Mouse (Mus musculus): ENCODE measurements around the gene Fhit.
A peak's percentile ranks its signal among the peaks of the same experiment; 100 is the strongest.
"Not testable (repeated sequence)": the region's sequence is repeated elsewhere in the genome, so short reads cannot be mapped to it uniquely, and the experiment has no call there.

The Fhit gene

DNA sequence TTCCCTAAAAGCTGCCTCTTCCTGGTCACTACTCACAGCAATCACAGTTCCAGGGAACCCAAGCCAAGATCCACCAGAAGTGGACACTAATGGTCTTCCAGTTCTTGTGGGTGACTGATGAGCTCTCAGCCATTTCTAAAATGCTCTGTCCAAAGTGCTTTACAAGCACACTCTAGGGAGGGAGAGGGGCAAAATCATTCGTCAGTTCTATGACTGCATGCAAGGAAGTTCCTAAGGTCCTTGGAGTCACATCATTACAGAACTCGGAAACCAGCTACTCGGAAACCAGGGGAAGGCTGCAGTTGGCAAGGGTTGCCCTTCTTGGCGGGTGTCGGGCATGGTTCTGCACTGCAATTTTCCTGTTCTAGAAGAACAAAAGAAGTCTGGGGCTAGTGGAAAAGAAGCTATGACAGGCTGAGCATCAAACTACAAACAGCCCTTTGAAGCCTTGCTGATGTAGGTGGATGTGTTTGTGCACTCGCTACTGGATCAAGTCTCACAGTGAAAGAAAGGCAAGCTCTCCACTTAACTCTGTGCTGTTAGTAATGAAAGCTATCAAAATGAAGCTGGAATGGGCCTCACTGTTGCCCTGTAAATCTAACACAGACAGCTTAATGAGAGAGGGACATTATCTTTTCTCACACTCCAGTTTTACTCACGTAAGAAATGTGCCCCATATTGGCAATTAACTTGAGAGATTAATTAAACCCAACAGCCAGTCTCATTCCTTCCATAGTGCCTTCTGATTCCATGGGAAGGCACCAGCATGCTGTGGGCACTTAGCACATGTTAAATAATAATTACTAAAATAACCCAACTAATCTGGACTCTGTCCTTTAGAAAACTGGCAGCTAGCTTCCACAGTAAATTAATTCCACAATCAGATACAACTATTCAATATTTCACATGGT is 243.7 kb downstream of the Fhit start:
- no peak for DNase-seq (ENCODE audit: low spot score in 2 of 2)

GRCm38 (mm10) chr14:10908011-10908410 is 253.8 kb downstream of the Fhit start:
- no peak for DNase-seq (ENCODE audit: low spot score in 2 of 2)

GRCm38 (mm10) chr14:10882759-10883158 is 279.1 kb downstream of the Fhit start:
- no peak for DNase-seq (ENCODE audit: low spot score in 2 of 2)

DNA sequence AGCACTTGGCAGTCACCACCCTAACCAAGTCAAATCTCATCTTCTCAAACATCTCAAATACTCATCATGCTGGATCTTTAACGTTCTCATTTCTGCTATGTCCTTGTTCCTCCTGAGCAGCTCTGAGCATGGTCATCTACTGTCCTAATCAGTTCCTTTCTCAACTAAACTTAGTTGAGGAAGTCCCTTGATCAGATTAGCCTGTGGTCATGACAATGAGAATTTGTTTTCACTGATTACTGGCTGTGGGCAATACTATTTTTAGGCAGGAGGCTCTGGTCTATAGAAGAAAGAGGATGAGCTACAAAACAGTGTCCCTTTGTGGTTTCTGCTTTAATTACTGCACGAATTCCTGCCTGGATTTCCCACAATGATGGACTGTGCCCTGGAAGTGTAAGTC is 281.1 kb downstream of the Fhit start:
- no peak for DNase-seq (ENCODE audit: low spot score in 2 of 2)

GRCm38 (mm10) chr14:10874595-10875372 is 287.1 kb downstream of the Fhit start:
- DNase-seq (ENCODE audit: low spot score in 2 of 2): no peak

DNA sequence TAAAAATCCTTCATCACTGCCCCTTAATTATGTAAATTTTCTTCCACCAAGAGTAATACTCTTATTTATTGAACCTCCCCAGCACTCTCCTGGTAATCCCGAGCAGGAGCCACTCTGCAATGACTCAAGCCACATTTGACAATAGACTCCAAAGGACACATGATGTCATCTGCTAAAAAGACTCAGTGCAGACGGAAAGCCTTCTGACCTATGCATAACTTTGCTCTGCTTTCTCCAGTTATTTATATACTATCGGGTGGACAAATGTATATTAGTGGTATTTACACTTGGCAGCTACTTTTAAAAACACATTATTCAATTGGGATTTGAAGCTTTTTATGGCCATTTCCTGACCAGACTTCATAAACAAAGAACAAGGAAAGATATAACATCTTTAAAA is 304.2 kb downstream of the Fhit start:
- no peak for DNase-seq (ENCODE audit: low spot score in 2 of 2)

DNA sequence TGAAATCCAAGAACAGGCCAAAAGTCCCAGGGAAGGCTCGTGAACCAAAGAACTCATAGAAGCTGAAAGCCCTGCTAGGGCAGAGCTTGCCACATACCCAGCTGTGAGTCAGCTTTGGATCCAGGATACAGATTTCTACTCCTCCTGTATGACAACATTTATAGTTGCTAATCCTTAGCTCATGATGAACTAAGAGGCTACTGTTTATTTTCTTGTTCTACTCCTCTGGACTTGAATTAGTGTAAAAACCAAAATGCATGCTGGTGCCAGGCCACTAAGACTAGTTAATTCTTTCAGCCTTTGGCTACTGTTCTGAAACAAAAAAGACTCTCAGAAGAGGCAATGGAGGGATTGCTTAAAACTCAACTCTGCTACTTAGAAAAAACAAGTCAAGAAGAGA is 309.9 kb downstream of the Fhit start:
- DNase-seq (ENCODE audit: low spot score in 2 of 2): no peak

- DNase-seq (ENCODE audit: low spot score in 2 of 2): no peak
These were observed 325.8 kb downstream of the Fhit start for GRCm38 (mm10) chr14:10836001-10836400.

DNA sequence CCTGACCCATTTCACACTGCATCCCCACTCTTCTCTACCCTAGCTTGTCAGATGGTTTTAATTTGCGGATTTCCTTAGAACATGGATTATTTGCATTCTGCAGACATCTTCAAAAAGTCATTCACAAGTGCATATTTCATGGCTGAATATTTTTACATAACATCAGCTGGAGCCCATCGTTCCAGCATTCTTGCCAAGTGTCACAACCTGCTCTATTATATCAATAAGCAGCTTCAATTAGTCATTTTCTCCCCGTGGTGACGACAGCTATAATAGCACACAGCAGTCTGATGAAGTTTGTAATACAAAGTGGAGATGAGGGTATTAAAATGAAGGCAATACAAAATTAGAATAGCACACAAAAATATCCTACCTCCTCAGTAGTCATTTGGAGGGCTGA is 337.0 kb downstream of the Fhit start:
- DNase-seq (ENCODE audit: low spot score in 2 of 2): no peak

GRCm38 (mm10) chr14:10813551-10813950 is 348.3 kb downstream of the Fhit start:
- no peak for DNase-seq (ENCODE audit: low spot score in 2 of 2)

DNA sequence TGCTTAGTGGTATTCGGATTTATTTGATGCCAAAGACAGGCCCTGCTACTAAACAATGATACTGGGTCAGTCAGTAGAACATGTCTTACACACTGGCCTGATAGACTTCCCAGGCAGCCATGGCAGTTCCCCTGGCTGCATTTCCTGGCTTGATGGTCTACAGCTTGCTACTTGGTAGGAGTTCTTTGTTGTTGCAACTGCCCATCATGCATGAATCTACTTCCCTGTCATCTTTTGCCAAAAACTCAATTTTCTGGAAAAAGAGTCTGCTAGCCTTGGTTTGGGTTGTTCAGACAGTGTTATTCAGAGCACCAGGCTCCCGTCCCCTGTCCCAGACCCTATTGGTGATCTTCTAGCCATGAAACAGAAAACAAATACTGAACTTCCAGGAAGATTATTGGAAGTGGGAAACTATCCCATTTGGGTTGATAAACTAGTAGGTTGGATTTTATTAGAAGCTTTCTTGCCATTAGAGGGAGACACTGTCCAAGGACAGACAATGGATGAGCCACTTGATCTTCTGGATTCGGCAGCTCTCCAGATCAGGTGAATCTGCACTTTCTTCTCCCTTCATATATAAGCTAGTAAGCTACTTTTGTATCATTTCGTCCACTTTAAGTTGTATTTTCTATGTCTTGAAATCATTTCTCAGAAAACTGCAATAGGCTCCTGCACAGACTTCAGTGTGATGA is 363.2 kb downstream of the Fhit start:
- DNase-seq (ENCODE audit: low spot score in 2 of 2): no peak

DNA sequence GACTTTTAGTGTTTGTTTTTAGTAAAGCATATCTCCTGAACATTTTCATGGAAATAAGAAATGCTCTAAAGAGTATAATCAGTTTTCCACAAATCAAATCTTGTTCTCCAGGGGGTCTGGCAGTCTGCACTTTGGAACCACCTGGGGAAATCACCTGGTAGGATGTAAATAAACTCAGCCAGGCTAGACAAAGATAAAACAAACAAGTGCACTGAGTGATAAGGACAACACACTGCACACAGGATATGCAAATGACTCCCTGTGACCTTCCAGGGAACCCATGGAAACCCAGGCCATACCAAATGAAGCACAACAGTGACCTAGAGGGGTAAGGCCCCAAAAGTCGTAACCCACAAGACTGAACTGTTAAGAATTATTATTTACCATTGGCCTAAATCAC is 364.2 kb downstream of the Fhit start:
- DNase-seq (ENCODE audit: low spot score in 2 of 2): no peak

GRCm38 (mm10) chr14:10795498-10796075 is 366.2 kb downstream of the Fhit start:
- DNase-seq (ENCODE audit: low spot score in 2 of 2): no peak

- DNase-seq (ENCODE audit: low spot score in 2 of 2): no peak
These were observed 377.9 kb downstream of the Fhit start for GRCm38 (mm10) chr14:10783929-10784328.

DNA sequence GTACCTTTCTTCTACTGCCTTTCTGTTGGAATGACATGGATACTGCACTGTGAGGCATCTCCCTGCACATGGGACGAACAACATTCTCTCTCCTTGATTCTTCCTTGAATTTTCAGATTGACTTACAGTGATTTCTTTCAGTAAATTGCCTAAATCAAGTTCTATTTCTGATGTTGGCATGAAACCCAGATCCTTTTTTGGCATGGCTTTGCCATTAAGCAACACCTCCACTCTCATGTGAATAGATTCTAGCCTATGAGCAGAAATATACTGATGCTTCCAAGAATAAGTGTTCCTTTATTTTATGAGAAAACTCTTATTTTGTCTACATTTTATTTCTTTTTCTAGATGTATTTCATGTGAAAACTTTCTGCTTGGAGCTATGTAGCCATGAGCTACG is 383.1 kb downstream of the Fhit start:
- no peak for DNase-seq (ENCODE audit: low spot score in 2 of 2)

DNA sequence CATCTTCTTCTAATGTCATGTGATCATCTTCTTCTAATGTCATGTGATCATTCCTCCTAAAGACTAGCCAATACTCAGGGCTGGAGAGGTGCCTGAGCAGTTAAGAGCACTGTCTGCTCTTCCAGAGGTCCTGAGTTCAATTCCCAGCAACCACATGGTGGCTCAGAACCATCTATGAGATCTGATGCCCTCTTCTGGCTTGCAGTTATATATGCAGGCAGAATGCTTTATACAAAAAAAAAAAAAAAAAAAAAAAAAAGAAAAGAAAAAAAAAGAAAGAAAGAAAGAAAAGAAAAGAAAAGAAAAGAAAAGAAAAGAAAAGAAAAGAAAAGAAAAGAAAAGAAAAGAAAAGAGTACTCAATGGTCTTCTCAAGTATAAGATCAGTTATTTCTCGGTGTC is 407.0 kb downstream of the Fhit start:
- DNase-seq (ENCODE audit: low spot score in 2 of 2): not testable (repeated sequence)

GRCm38 (mm10) chr14:10738076-10738475 is 423.8 kb downstream of the Fhit start:
- no peak for DNase-seq (ENCODE audit: low spot score in 2 of 2)

- no peak for DNase-seq (ENCODE audit: low spot score in 2 of 2)
These were observed 439.3 kb downstream of the Fhit start for GRCm38 (mm10) chr14:10722525-10722924.

- DNase-seq (ENCODE audit: low spot score in 2 of 2): no peak
These were observed 448.9 kb downstream of the Fhit start for GRCm38 (mm10) chr14:10712916-10713315.

DNA sequence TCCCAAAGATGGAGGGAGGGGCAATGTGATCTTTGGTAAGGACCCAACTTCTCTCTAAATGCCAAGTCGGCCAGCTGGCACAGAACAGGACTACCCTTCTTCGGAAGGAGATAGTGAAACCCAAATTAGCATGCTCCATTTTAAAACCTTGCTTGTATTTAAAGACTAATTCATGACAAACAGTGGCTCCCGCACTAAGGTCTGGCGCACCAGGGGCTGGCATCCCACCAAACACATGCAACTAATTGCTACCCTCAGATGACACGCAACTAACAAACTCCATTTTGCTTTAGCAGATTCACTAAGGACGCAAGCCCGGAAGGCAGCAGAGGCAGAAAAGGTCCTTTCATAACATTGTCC is 449.3 kb downstream of the Fhit start:
- peak; percentile 17 to 63 for DNase-seq (ENCODE audit: low spot score in 2 of 2)

DNA sequence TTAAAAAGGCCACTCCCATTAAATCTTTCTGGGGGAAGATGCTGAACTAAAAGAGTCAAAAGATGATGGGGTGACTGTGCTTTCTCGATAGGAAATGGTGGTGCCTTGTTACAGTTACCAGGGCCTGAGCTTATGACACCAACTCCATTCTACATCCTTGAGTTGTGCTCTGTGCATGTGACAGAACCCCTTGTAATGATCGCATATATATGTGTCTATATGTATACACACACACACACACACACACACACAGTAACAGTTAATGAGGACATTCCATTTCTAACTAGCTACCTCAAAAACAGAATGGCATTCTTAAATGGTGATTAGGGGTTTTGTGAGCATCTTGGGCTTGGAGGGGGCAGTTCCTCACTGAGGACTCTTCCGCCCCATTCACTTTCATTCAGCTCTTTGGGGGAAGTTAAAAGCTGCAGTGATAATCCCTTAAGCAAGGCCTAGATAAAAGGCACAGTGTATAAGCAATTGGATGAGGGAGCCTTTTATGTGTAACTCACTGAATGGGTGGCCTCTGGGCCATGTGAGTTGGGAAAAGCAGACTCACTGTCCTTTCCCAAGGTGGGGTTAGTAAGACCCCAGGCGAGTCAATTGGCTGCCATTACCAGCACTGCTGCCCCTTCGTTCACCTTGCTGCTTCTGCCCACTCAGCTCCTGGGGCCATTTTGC is 449.9 kb downstream of the Fhit start:
- no peak for DNase-seq (ENCODE audit: low spot score in 2 of 2)

All from frontal cortex, postnatal 14 days (tissue).